Mouse (Mus musculus): Measurements from ENCODE around the gene Sept12. TPM values are rescaled to one million over a fixed set of nuclear protein-coding genes. Genes with fewer than 3 reads are reported as not detected.

The Sept12 gene
- not detected in 2 replicates for polyA plus RNA-seq (2016; fragmentation: Nextera tagmentation; extraction: Ambion mirVana)

- H3K9ac ChIP-seq, result no peak within 1 kb of the TSS
- no peaks in the 10 kb centered on the region for H3K9me3 ChIP-seq
- no peaks in the 10 kb centered on the region for H3K4me1 ChIP-seq
- H3K4me3 ChIP-seq, result no peak within 1 kb of the TSS
- no peaks in the 10 kb centered on the region for H3K36me3 ChIP-seq
- H3K27me3 ChIP-seq, result no peaks in the 10 kb centered on the region
- ATAC-seq (ENCODE audit: insufficient number of reproducible peaks, insufficient read depth, low FRiP score, low TSS enrichment), result no peak
- no peak within 1 kb of the TSS for H3K27ac ChIP-seq
- no peak within 1 kb of the TSS for H3K4me2 ChIP-seq (replicated peaks)
- WGBS, result 37% methylated on average over 3 of the region's 3 CpGs
Measured at GRCm38 (mm10) chr16:4997553-4997952, at the start of gene Sept12. TSS of gene Sept12 (minus strand) at chr16:4997852.

GRCm38 (mm10) chr16:5045322-5045721 lies 47.7 kb upstream of the Sept12 start:
- Histone ChIP-seq H3K27me3 (no peaks in the 10 kb centered on the region), H3K4me1 (peaks cover 10% of the 10 kb centered on the region), H3K4me3 (no peak overlapping the region), H3K9ac (no peak overlapping the region), H3K36me3 (peaks cover 64% of the 10 kb centered on the region), H3K9me3 (no peaks in the 10 kb centered on the region), H3K27ac (no peak overlapping the region), H3K4me2 (replicated peaks) (no peak overlapping the region)
- 94% methylated on average over 3 of the region's 3 CpGs for WGBS
- no peak for ATAC-seq (ENCODE audit: insufficient number of reproducible peaks, insufficient read depth, low FRiP score, low TSS enrichment)

GRCm38 (mm10) chr16:5036649-5037234 lies 39.1 kb upstream of the Sept12 start:
- no peaks in the 10 kb centered on the region for H3K9me3 ChIP-seq
- H3K36me3 ChIP-seq, result peaks cover 90% of the 10 kb centered on the region
- H3K4me1 ChIP-seq, result no peaks in the 10 kb centered on the region
- no peak overlapping the region for H3K4me3 ChIP-seq
- ATAC-seq (ENCODE audit: insufficient number of reproducible peaks, insufficient read depth, low FRiP score, low TSS enrichment), result no peak
- H3K4me2 ChIP-seq (replicated peaks), result no peak overlapping the region
- WGBS, result 85% methylated on average over 5 of the region's 5 CpGs
- no peaks in the 10 kb centered on the region for H3K27me3 ChIP-seq
- H3K9ac ChIP-seq, result no peak overlapping the region
- no peak overlapping the region for H3K27ac ChIP-seq

- Histone ChIP-seq H3K27ac (no peak overlapping the region), H3K9ac (no peak overlapping the region), H3K4me1 (no peaks in the 10 kb centered on the region), H3K27me3 (no peaks in the 10 kb centered on the region), H3K9me3 (no peaks in the 10 kb centered on the region), H3K4me2 (replicated peaks) (no peak overlapping the region), H3K4me3 (no peak overlapping the region), H3K36me3 (peaks cover 91% of the 10 kb centered on the region)
- ATAC-seq (ENCODE audit: insufficient number of reproducible peaks, insufficient read depth, low FRiP score, low TSS enrichment), result no peak
- 94% methylated on average over 3 of the region's 3 CpGs for WGBS
Measured at GRCm38 (mm10) chr16:5035591-5035990, 37.9 kb upstream of the Sept12 start.

GRCm38 (mm10) chr16:5029847-5030246 lies 32.2 kb upstream of the Sept12 start:
- no peak overlapping the region for H3K4me3 ChIP-seq
- H3K9me3 ChIP-seq, result no peaks in the 10 kb centered on the region
- peaks cover 95% of the 10 kb centered on the region for H3K36me3 ChIP-seq
- no peak for ATAC-seq (ENCODE audit: insufficient number of reproducible peaks, insufficient read depth, low FRiP score, low TSS enrichment)
- 74% methylated on average over 2 of the region's 2 CpGs for WGBS
- H3K27me3 ChIP-seq, result no peaks in the 10 kb centered on the region
- no peaks in the 10 kb centered on the region for H3K4me1 ChIP-seq
- H3K4me2 ChIP-seq (replicated peaks), result no peak overlapping the region
- H3K27ac ChIP-seq, result no peak overlapping the region
- no peak overlapping the region for H3K9ac ChIP-seq

- 95% methylated on average over 3 of the region's 3 CpGs for WGBS
- Histone ChIP-seq H3K27me3 (no peaks in the 10 kb centered on the region), H3K27ac (no peak overlapping the region)
Measured at GRCm38 (mm10) chr16:5024021-5024420, 26.4 kb upstream of the Sept12 start.

GRCm38 (mm10) chr16:5014578-5014977 lies 16.9 kb upstream of the Sept12 start:
- no peaks in the 10 kb centered on the region for H3K27me3 ChIP-seq
- no peak overlapping the region for H3K4me2 ChIP-seq (replicated peaks)
- ATAC-seq (ENCODE audit: insufficient number of reproducible peaks, insufficient read depth, low FRiP score, low TSS enrichment), result no peak
- H3K4me3 ChIP-seq, result no peak overlapping the region
- H3K4me1 ChIP-seq, result peaks cover 10% of the 10 kb centered on the region
- 92% methylated on average over 4 of the region's 4 CpGs for WGBS
- peaks cover 52% of the 10 kb centered on the region for H3K36me3 ChIP-seq
- H3K9ac ChIP-seq, result no peak overlapping the region
- H3K27ac ChIP-seq, result no peak overlapping the region
- H3K9me3 ChIP-seq, result no peaks in the 10 kb centered on the region

More at GRCm38 (mm10) chr16:5024021-5024420, 26.4 kb upstream of the Sept12 start:
- H3K9ac ChIP-seq, result no peak overlapping the region
- ATAC-seq (ENCODE audit: insufficient number of reproducible peaks, insufficient read depth, low FRiP score, low TSS enrichment), result no peak
- peaks cover 90% of the 10 kb centered on the region for H3K36me3 ChIP-seq
- H3K4me1 ChIP-seq, result no peaks in the 10 kb centered on the region
- no peaks in the 10 kb centered on the region for H3K9me3 ChIP-seq
- H3K4me3 ChIP-seq, result no peak overlapping the region
- no peak overlapping the region for H3K4me2 ChIP-seq (replicated peaks)

- Histone ChIP-seq H3K27ac (no peak within 1 kb of the TSS), H3K27me3 (no peaks in the 10 kb centered on the region), H3K36me3 (peaks cover 38% of the 10 kb centered on the region), H3K9ac (peak within 1 kb of the TSS; percentile 64), H3K9me3 (no peaks in the 10 kb centered on the region), H3K4me1 (peaks cover 10% of the 10 kb centered on the region), H3K4me3 (peak within 1 kb of the TSS; percentile 56), H3K4me2 (replicated peaks) (peak within 1 kb of the TSS; percentile 75)
- peak; percentile 98 for ATAC-seq (ENCODE audit: insufficient number of reproducible peaks, insufficient read depth, low FRiP score, low TSS enrichment)
- under 1% methylated on average over 59 of the region's 63 CpGs for WGBS
Measured at GRCm38 (mm10) chr16:5013054-5013838, 15.6 kb upstream of the Sept12 start, which contains the start of gene Rogdi. TSS of gene Rogdi (minus strand) at chr16:5013553.

GRCm38 (mm10) chr16:5012036-5013005 lies 14.7 kb upstream of the Sept12 start:
- ATAC-seq (ENCODE audit: insufficient number of reproducible peaks, insufficient read depth, low FRiP score, low TSS enrichment), result no peak
- peaks cover 30% of the 10 kb centered on the region for H3K36me3 ChIP-seq
- no peaks in the 10 kb centered on the region for H3K9me3 ChIP-seq
- H3K27ac ChIP-seq, result no peak overlapping the region
- WGBS, result 56% methylated on average over 13 of the region's 13 CpGs
- peak overlapping the region; percentile 75 for H3K4me2 ChIP-seq (replicated peaks)
- peak overlapping the region; percentile 56 for H3K4me3 ChIP-seq
- no peaks in the 10 kb centered on the region for H3K27me3 ChIP-seq
- peak overlapping the region; percentile 64 for H3K9ac ChIP-seq
- H3K4me1 ChIP-seq, result peaks cover 10% of the 10 kb centered on the region

GRCm38 (mm10) chr16:5011285-5011684 lies 13.6 kb upstream of the Sept12 start:
- Histone ChIP-seq H3K9ac (no peak overlapping the region), H3K4me2 (replicated peaks) (no peak overlapping the region), H3K4me3 (no peak overlapping the region), H3K27ac (no peak overlapping the region), H3K36me3 (peaks cover 20% of the 10 kb centered on the region), H3K4me1 (peaks cover 10% of the 10 kb centered on the region), H3K27me3 (no peaks in the 10 kb centered on the region), H3K9me3 (no peaks in the 10 kb centered on the region)
- ATAC-seq (ENCODE audit: insufficient number of reproducible peaks, insufficient read depth, low FRiP score, low TSS enrichment), result no peak
- 89% methylated on average over 7 of the region's 7 CpGs for WGBS

- H3K4me2 ChIP-seq (replicated peaks), result no peak overlapping the region
- peaks cover 12% of the 10 kb centered on the region for H3K36me3 ChIP-seq
- H3K4me3 ChIP-seq, result no peak overlapping the region
- H3K4me1 ChIP-seq, result peaks cover 10% of the 10 kb centered on the region
- no peak overlapping the region for H3K9ac ChIP-seq
- no peak overlapping the region for H3K27ac ChIP-seq
- WGBS, result 88% methylated on average over 10 of the region's 10 CpGs
- no peak for ATAC-seq (ENCODE audit: insufficient number of reproducible peaks, insufficient read depth, low FRiP score, low TSS enrichment)
- no peaks in the 10 kb centered on the region for H3K9me3 ChIP-seq
- H3K27me3 ChIP-seq, result no peaks in the 10 kb centered on the region
Measured at GRCm38 (mm10) chr16:5010371-5010935, 12.8 kb upstream of the Sept12 start.

Data from embryonic facial prominence, embryonic 12.5 days (tissue).